Mouse (Mus musculus) lung, postnatal 0 days (tissue): ENCODE measurements at regions not wholly inside any gene's neighbourhood (a gene's known extent, or its start where the extent isn't known, plus 50 kb on each side); places are given as distances from the start of the nearest gene placed in this dataset.

ENCODE experiments used
- CTCF ChIP-seq: IDR thresholded peaks from 2 replicates; pipeline ENCODE4 v1.5.1; 2016; ENCODE audit warnings: antibody characterized with exemption, mild to moderate bottlenecking
- EP300 ChIP-seq: IDR thresholded peaks from 2 replicates; pipeline ENCODE4 v1.6.1; 2016; ENCODE audit warnings: antibody characterized with exemption, mild to moderate bottlenecking, control low read depth

DNA sequence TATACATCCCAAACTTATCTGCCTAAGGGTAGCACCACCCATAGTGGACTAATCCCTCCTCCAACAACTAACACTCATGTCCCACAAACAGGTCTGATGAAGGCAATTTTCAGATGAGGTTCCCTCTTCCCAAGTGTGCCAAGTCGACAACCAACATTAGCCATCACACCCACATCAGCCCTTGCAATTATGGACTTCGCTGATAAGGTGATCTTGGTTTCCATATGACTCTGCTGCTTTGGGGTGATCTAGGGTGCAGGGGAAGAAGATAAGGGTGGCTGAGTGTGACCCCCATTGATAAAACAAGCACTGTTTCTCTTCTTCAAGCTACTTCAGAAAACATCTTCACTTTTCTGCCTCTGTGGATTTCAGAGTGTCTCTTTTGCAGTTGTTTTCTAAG, 137.7 kb upstream of the Elac2 start:
- TF ChIP-seq CTCF (no peak), EP300 (no peak)
